Mouse (Mus musculus) stomach, embryonic 14.5 days (tissue): Measurements from ENCODE around the gene Srebf2. TPM values are rescaled to one million over a fixed set of nuclear protein-coding genes. Genes with fewer than 3 reads are reported as not detected.
A peak's percentile ranks its signal among the peaks of the same experiment; 100 is the strongest.

Experiments used
- ATAC-seq: fragments of 200-750 bp; cut with Nextera tagmentation; 2 replicates; pipeline ENCODE4 v1.8.0; 2017; ENCODE audit warnings: low read depth, moderate TSS enrichment; ENCODE audit not compliant: insufficient number of reproducible peaks, insufficient read depth, low FRiP score
- H3K27ac ChIP-seq: fragments of 300-500 bp; sonication (generic); 2 replicates; pipeline ENCODE4 v1.5.1; 2014; ENCODE audit warnings: mild to moderate bottlenecking, low read length, moderate library complexity, mixed read lengths
- H3K27me3 ChIP-seq: fragments of 300-500 bp; sonication (generic); 2 replicates; pipeline ENCODE4 v1.6.1; 2014; ENCODE audit warnings: low read length, control low read depth, mixed read lengths; ENCODE audit not compliant: control insufficient read depth, insufficient read depth
- H3K36me3 ChIP-seq: fragments of 300-500 bp; sonication (generic); 2 replicates; pipeline ENCODE4 v1.6.1; 2014; ENCODE audit warnings: mild to moderate bottlenecking, control low read depth, low read length, moderate library complexity, mixed read lengths; ENCODE audit not compliant: control insufficient read depth, insufficient read depth
- H3K4me1 ChIP-seq: fragments of 300-500 bp; sonication (generic); 2 replicates; pipeline ENCODE4 v1.6.1; 2014; ENCODE audit warnings: low read length, control low read depth, mixed read lengths; ENCODE audit not compliant: control insufficient read depth, insufficient read depth
- H3K4me2 ChIP-seq: fragments of 300-500 bp; sonication (generic); replicated peaks from 2 replicates; pipeline ENCODE4 v1.6.1; 2014; ENCODE audit warnings: low read depth, low read length, control low read depth
- H3K4me3 ChIP-seq: fragments of 300-500 bp; sonication (generic); 2 replicates; pipeline ENCODE4 v1.5.1; 2014; ENCODE audit warnings: low read depth, low read length, control low read depth
- H3K9ac ChIP-seq: fragments of 300-500 bp; sonication (generic); replicated peaks from 2 replicates; pipeline ENCODE4 v1.6.1; 2014; ENCODE audit warnings: low read depth, mild to moderate bottlenecking, control low read depth, low read length, moderate library complexity, mixed read lengths
- H3K9me3 ChIP-seq: fragments of 300-500 bp; sonication (generic); 2 replicates; pipeline ENCODE4 v1.6.1; 2016; ENCODE audit warnings: low read depth, low read length, control low read depth; ENCODE audit not compliant: control insufficient read depth
- WGBS: fragments of 180-500 bp; shearing (Covaris S2); extraction: QIAGEN DNeasy Blood & Tissue Kit; methylation state at CpG from one replicate; pipeline ENCODE4 v1.1.7; 2014; 5-methylcytosine and 5-hydroxymethylcytosine counted together
- polyA plus RNA-seq: library from polyadenylated mRNA; unstranded; fragments of >200 nt; fragmentation: Nextera tagmentation; extraction: Ambion mirVana; gene quantifications from 2 replicates; pipeline ENCODE4 v1.2.1, GENCODE M21; 2014

The Srebf2 gene
- polyA plus RNA-seq, 1 experiment from 2014 or later, result 128 TPM

DNA sequence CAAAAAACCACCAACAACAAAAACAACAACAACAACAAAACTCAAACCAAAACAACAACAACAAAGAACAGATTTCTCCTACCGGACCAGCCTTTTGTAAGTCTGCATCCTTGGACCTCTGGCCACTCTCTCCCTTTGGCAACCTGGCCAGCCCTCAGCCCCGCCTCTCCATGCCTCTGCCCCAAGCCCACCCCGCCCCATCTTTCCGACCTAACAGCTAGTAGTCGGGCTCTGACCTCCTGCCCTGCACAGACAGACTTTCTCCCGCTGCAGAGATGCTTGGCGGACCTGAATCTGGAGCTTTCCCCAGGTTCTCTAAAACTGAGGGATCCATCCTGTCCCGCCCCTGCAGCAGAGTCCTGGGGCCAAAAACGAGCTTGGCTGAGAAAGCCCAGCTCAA lies 71.0 kb downstream of the Srebf2 start:
- H3K27ac ChIP-seq, result no peak overlapping the region
- peaks cover 22% of the 10 kb centered on the region for H3K27me3 ChIP-seq
- H3K4me1 ChIP-seq, result no peaks in the 10 kb centered on the region
- H3K4me3 ChIP-seq, result no peak overlapping the region
- H3K9me3 ChIP-seq, result no peaks in the 10 kb centered on the region
- no peak for ATAC-seq
- WGBS, result 29% methylated on average over 9 of the region's 9 CpGs
- H3K9ac ChIP-seq, result no peak overlapping the region
- H3K36me3 ChIP-seq, result no peaks in the 10 kb centered on the region
- no peak overlapping the region for H3K4me2 ChIP-seq

GRCm38 (mm10) chr15:82218778-82219666 lies 72.0 kb downstream of the Srebf2 start:
- no peak overlapping the region for H3K27ac ChIP-seq
- H3K4me2 ChIP-seq, result no peak overlapping the region
- H3K27me3 ChIP-seq, result peaks cover 19% of the 10 kb centered on the region
- no peaks in the 10 kb centered on the region for H3K36me3 ChIP-seq
- H3K4me1 ChIP-seq, result no peaks in the 10 kb centered on the region
- H3K9ac ChIP-seq, result no peak overlapping the region
- H3K4me3 ChIP-seq, result no peak overlapping the region
- ATAC-seq, result no peak
- 77% methylated on average over 26 of the region's 26 CpGs for WGBS
- H3K9me3 ChIP-seq, result no peaks in the 10 kb centered on the region

DNA sequence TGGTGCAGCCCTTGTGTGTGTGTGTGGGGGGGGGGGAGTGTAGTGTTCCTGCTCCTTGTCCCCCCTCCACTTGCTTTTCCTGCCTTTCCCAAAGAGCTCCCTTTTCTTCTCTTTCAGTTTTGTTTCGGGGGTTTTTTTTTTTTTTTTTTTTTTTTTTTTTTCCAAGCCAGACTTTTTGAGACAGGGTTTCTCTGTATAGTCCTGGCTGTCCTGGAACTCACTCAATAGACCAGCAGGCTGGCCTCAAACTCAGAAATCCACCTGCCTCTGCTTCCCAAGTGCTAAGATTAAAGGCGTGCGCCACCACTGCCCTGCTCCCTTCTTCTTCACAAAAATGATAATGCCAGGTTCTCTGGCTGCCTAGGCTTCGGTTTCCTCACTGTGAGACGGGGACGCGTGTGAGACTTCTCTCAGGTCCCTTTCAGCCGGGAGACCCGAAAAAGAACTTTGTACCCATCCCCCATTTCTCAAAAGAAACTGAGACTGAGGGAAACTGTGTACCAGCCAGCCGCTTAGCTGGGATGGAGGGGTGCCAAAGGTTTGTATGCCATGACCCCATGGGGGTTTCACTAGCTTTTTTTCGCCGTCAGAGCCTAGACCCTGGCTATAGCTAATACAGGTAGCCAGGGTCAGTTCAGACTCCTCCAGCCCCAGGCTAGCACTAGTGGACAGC lies 73.2 kb downstream of the Srebf2 start:
- H3K36me3 ChIP-seq, result no peaks in the 10 kb centered on the region
- no peaks in the 10 kb centered on the region for H3K9me3 ChIP-seq
- no peaks in the 10 kb centered on the region for H3K4me1 ChIP-seq
- H3K4me3 ChIP-seq, result no peak overlapping the region
- 76% methylated on average over 11 of the region's 12 CpGs for WGBS
- no peak for ATAC-seq
- H3K27me3 ChIP-seq, result peaks cover 18% of the 10 kb centered on the region
- H3K9ac ChIP-seq, result no peak overlapping the region
- no peak overlapping the region for H3K4me2 ChIP-seq
- H3K27ac ChIP-seq, result no peak overlapping the region

- Histone ChIP-seq H3K27me3 (peaks cover 7% of the 10 kb centered on the region; the same call in 1 of the 2 replicates), H3K9ac (no peak overlapping the region), H3K27ac (no peak overlapping the region), H3K9me3 (no peaks in the 10 kb centered on the region), H3K36me3 (no peaks in the 10 kb centered on the region), H3K4me2 (no peak overlapping the region), H3K4me1 (no peaks in the 10 kb centered on the region), H3K4me3 (no peak overlapping the region)
- ATAC-seq, result no peak
- 69% methylated on average over 14 of the region's 14 CpGs for WGBS
Measured at GRCm38 (mm10) chr15:82221104-82221860, 74.3 kb downstream of the Srebf2 start.

DNA sequence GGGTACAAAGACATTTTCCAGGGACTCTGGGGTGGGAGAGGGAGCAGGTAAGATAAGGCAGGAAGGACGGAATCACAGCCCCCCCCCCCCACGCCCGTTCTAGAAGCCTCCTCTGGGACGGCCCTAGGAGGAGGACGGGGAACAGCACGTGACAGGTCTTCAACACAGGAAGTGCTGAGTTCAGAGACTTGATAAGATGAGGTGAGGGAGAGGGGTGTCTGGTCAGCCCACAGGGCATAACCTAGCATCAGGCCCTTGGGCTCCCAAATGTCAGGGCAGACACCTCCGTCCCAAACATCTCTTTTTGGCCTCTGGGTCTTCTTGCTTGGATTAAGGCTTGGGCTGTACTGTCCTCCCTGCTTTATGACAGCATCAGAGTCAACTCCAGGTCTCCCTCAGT lies 76.3 kb downstream of the Srebf2 start:
- 42% methylated on average over 7 of the region's 7 CpGs for WGBS
- peak overlapping the region; percentile 40; the same call in 1 of the 2 replicates for H3K4me2 ChIP-seq
- no peak overlapping the region for H3K9ac ChIP-seq
- 0 out of 2 replicates have a peak, but pooled peaks cover 6% of the 10 kb centered on the region for H3K27me3 ChIP-seq
- no peaks in the 10 kb centered on the region for H3K36me3 ChIP-seq
- H3K4me1 ChIP-seq, result no peaks in the 10 kb centered on the region
- no peaks in the 10 kb centered on the region for H3K9me3 ChIP-seq
- H3K27ac ChIP-seq, result no peak overlapping the region
- no peak overlapping the region for H3K4me3 ChIP-seq
- peak; percentile 20; the same call in 1 of the 2 replicates for ATAC-seq

DNA sequence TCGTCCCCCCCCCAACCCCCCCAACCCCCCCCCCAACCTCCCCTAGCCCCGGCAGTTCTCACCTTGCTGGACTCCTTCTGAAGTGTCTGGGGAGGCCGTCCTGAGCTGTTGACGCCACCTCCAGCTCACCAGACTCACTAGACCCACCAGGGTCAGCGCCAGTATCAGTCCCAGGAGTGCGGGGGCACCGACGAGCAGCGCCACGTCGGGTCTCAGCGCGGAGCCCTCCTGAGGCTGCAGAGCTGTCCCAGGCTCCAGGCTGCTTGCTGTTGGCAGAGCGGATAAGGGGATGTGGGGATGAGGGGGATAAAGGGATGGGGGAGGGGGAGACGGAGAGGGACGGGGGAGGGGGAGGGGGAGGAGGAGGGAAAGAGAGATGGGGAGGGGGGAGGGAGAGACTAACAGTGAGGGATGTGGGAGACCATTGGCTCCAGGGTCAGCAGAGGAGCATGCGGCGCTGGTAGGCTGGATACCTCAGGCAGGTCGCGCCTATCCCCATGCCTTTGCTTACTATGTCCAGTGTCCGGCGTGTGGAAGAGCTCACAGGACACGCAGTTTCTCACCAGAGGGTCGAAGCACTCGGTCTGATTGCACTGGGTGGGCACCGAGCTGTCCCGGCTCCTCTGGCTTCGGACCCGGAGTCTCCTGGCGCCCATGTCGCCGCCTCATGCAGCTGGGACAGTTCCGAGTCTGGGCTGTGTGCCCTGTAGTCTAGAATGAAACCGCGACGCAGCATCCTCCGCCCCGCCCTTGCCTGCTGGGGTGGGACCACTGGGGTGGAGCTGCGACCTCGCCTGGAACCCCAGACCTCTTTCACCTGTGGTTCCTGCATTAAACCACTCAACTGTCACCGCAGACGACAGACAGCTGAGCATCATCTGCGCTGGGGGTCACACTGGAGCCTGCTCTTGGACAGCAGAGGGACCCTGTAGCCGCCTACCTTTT lies 76.9 kb downstream of the Srebf2 start, which contains the start of gene Tnfrsf13c:
TSS of gene Tnfrsf13c (minus strand) at position 713 of the 945 bp plus-strand sequence.
- Histone ChIP-seq H3K9ac (no peak within 1 kb of the TSS), H3K36me3 (no peaks in the 10 kb centered on the region), H3K27me3 (0 out of 2 replicates have a peak, but pooled peaks cover 6% of the 10 kb centered on the region), H3K4me2 (peak within 1 kb of the TSS; percentile 40), H3K27ac (no peak within 1 kb of the TSS), H3K9me3 (no peaks in the 10 kb centered on the region), H3K4me1 (no peaks in the 10 kb centered on the region), H3K4me3 (peak within 1 kb of the TSS; percentile 20)
- ATAC-seq, result no peak; the same call in 1 of the 2 replicates
- 2% methylated on average over 42 of the region's 44 CpGs for WGBS

DNA sequence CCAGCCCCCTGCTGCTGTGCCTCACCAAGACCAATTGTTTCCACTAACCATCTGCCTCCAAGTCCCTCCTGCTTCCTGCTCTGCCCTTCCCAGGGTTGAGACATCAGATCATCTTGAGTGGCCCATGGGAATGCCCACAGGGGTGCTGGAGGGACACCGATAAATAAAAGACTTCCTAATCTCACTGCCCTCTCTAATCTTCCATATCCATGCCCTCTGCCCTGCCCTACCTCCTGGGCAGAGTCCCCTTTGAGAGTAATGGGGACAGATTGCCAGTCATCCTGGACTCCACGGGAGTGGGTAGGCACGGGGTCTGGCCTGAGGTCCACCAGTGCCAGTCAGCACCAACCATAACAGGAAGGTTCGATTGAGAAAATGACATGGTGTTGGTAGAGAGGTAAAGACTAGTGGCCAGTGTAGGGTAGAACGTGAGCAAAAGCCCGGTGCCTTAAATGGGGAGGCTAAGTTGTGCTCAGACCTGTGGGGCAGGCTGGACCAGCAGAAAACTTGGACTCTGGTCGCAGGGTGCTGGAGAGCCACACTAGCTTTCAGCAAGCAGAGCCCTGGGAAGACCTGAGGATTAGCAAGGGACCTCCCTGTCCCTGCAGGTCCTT lies 77.7 kb downstream of the Srebf2 start:
- Histone ChIP-seq H3K27ac (no peak overlapping the region), H3K27me3 (0 out of 2 replicates have a peak, but pooled peaks cover 6% of the 10 kb centered on the region), H3K36me3 (no peaks in the 10 kb centered on the region), H3K9me3 (no peaks in the 10 kb centered on the region), H3K4me3 (peak overlapping the region; percentile 20; the same call in 1 of the 2 replicates), H3K4me2 (peak overlapping the region; percentile 40), H3K9ac (no peak overlapping the region), H3K4me1 (no peaks in the 10 kb centered on the region)
- 41% methylated on average over 7 of the region's 7 CpGs for WGBS
- no peak for ATAC-seq
